Mouse (Mus musculus): ENCODE results near the gene Esam. TPM values are rescaled to one million over a fixed set of nuclear protein-coding genes. Genes with fewer than 3 reads are reported as not detected.

The Esam gene
- total and polyA plus RNA-seq, 2 experiments from 2014 or later = 29.1 to 35.1 TPM

DNA sequence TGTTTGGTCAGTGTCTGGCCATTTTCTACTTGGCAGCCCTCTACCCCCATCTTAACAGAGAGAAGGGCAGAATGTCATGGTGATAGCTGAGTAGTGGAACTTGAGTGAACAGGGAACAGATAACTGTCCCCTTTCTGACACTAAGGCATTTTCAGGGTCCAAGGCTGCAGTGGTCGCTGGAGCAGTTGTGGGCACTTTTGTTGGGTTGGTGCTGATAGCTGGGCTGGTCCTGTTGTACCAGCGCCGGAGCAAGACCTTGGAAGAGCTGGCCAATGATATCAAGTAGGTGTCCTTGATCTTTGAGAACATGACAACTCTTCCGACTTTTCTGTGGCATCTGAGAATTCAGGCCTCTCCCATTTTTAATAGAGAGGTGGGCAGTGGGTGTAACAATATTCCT lies 9.0 kb downstream of the Esam start:
- Histone ChIP-seq H3K4me2 (ENCODE audit: low read depth, low read length, poor library complexity, severe bottlenecking) (no peak overlapping the region), H3K9ac (replicated peaks; ENCODE audit: low read length, poor library complexity, severe bottlenecking) (no peak overlapping the region), H3K4me1 (ENCODE audit: insufficient read depth, low read length) (no peaks in the 10 kb centered on the region), H3K36me3 (ENCODE audit: insufficient read depth, low read length) (0 out of 2 replicates have a peak, but pooled peaks cover 5% of the 10 kb centered on the region), H3K27me3 (ENCODE audit: insufficient read depth, low read length) (no peaks in the 10 kb centered on the region), H3K9me3 (ENCODE audit: low read length) (no peaks in the 10 kb centered on the region), H3K27ac (ENCODE audit: low read depth, low read length) (no peak overlapping the region), H3K4me3 (ENCODE audit: low read depth, low read length) (no peak overlapping the region)
- 84% methylated on average over 4 of the region's 4 CpGs for WGBS
- DNase-seq (ENCODE audit: low spot score) = no peak
- no peak for ATAC-seq (ENCODE audit: low FRiP score)
- no peak for TF ChIP-seq CTCF (IDR thresholded peaks at IDR 0.05)

GRCm38 (mm10) chr9:37537658-37538250 lies 9.9 kb downstream of the Esam start:
- 0 out of 2 replicates have a peak, but pooled peaks cover 5% of the 10 kb centered on the region for H3K36me3 ChIP-seq (ENCODE audit: insufficient read depth, low read length)
- no peaks in the 10 kb centered on the region for H3K4me1 ChIP-seq (ENCODE audit: insufficient read depth, low read length)
- no peak overlapping the region for H3K4me2 ChIP-seq (ENCODE audit: low read depth, low read length, poor library complexity, severe bottlenecking)
- H3K27me3 ChIP-seq (ENCODE audit: insufficient read depth, low read length) = no peaks in the 10 kb centered on the region
- H3K9ac ChIP-seq (replicated peaks; ENCODE audit: low read length, poor library complexity, severe bottlenecking) = no peak overlapping the region
- no peak for DNase-seq (ENCODE audit: low spot score)
- no peak overlapping the region for H3K4me3 ChIP-seq (ENCODE audit: low read depth, low read length)
- H3K27ac ChIP-seq (ENCODE audit: low read depth, low read length) = no peak overlapping the region
- no peak for ATAC-seq (ENCODE audit: low FRiP score)
- 73% methylated on average over 5 of the region's 5 CpGs for WGBS
- H3K9me3 ChIP-seq (ENCODE audit: low read length) = no peaks in the 10 kb centered on the region
- TF ChIP-seq CTCF (IDR thresholded peaks at IDR 0.05) = no peak

DNA sequence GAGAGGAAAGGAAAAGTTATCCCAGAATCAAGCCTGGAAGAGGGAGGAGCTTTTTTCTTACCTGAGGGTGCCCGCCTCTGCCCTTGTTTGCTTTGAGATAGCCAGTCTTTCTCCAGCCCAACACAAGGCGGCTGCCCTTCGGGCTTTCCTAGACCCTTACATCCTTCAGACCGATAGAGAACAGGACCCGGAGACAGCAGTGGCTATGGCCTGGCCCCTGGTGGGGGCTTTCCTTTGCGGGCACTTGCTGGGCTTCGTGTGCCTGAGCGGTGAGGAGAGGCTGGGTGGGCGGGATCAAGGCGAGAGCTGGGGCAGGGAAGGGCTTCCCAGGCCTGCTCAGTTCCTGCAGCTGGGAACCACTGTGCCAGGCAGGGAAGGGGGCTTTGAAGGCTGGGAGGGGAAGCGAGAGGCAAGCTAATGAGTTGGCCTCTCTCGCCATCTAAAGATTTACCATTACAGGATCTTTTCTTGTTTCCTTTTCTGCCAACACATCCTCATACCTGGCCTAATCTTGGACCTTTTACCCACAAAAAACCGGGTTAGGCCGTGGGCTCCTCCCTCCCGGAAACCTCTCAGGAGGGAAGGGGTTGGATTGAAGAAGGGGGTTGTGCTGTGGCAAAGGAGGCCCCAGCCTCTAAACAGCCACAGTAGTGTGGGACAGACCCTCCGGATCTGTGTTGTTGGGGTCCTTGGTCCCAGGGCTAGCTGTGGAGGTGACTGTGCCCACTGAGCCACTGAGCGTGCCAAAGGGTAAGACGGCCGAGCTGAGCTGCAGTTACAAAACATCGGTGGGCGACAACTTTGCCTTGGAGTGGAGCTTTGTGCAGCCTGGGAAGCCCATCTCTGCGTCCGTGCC lies 11.5 kb downstream of the Esam start, which contains the start of gene Vsig2:
Vsig2 (plus strand) TSS at position 86 of the 856 bp plus-strand sequence.
- no peak for TF ChIP-seq CTCF (IDR thresholded peaks at IDR 0.05)
- ATAC-seq (ENCODE audit: low FRiP score) = no peak
- 58% methylated on average over 23 of the region's 23 CpGs for WGBS
- Histone ChIP-seq H3K36me3 (ENCODE audit: insufficient read depth, low read length) (0 out of 2 replicates have a peak, but pooled peaks cover 1% of the 10 kb centered on the region), H3K4me3 (ENCODE audit: low read depth, low read length) (no peak within 1 kb of the TSS), H3K9ac (replicated peaks; ENCODE audit: low read length, poor library complexity, severe bottlenecking) (no peak within 1 kb of the TSS), H3K9me3 (ENCODE audit: low read length) (no peaks in the 10 kb centered on the region), H3K27ac (ENCODE audit: low read depth, low read length) (no peak within 1 kb of the TSS), H3K4me1 (ENCODE audit: insufficient read depth, low read length) (no peaks in the 10 kb centered on the region), H3K27me3 (ENCODE audit: insufficient read depth, low read length) (no peaks in the 10 kb centered on the region), H3K4me2 (ENCODE audit: low read depth, low read length, poor library complexity, severe bottlenecking) (no peak within 1 kb of the TSS)
- no peak for DNase-seq (ENCODE audit: low spot score)

DNA sequence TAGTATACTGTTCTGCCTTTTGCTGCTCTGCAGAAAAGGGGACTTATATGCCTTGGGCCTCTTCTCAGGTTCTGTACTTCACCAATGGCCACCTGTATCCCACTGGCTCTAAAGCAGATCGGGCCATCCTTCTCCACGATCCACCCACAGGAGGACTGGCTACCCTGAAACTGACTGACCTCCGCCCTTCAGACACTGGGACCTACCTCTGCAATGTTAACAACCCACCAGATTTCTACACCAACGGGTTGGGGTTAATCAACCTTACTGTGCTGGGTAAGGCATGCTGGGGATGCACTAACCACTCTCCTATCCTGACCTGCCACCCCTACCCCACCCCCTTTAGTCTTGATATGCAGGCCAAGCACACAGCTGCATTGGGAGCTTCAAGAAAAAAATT lies 12.3 kb downstream of the Esam start:
- TF ChIP-seq CTCF (IDR thresholded peaks at IDR 0.05) = no peak
- DNase-seq (ENCODE audit: low spot score) (no peak), ATAC-seq (ENCODE audit: low FRiP score) (no peak)
- Histone ChIP-seq H3K9me3 (ENCODE audit: low read length) (no peaks in the 10 kb centered on the region), H3K4me3 (ENCODE audit: low read depth, low read length) (no peak overlapping the region), H3K27me3 (ENCODE audit: insufficient read depth, low read length) (peaks cover under 1% of the 10 kb centered on the region; the same call in 1 of the 2 replicates), H3K36me3 (ENCODE audit: insufficient read depth, low read length) (no peaks in the 10 kb centered on the region), H3K9ac (replicated peaks; ENCODE audit: low read length, poor library complexity, severe bottlenecking) (no peak overlapping the region), H3K4me1 (ENCODE audit: insufficient read depth, low read length) (no peaks in the 10 kb centered on the region; the same call in 1 of the 2 replicates), H3K27ac (ENCODE audit: low read depth, low read length) (no peak overlapping the region), H3K4me2 (ENCODE audit: low read depth, low read length, poor library complexity, severe bottlenecking) (no peak overlapping the region)
- WGBS = 92% methylated on average over 4 of the region's 4 CpGs

DNA sequence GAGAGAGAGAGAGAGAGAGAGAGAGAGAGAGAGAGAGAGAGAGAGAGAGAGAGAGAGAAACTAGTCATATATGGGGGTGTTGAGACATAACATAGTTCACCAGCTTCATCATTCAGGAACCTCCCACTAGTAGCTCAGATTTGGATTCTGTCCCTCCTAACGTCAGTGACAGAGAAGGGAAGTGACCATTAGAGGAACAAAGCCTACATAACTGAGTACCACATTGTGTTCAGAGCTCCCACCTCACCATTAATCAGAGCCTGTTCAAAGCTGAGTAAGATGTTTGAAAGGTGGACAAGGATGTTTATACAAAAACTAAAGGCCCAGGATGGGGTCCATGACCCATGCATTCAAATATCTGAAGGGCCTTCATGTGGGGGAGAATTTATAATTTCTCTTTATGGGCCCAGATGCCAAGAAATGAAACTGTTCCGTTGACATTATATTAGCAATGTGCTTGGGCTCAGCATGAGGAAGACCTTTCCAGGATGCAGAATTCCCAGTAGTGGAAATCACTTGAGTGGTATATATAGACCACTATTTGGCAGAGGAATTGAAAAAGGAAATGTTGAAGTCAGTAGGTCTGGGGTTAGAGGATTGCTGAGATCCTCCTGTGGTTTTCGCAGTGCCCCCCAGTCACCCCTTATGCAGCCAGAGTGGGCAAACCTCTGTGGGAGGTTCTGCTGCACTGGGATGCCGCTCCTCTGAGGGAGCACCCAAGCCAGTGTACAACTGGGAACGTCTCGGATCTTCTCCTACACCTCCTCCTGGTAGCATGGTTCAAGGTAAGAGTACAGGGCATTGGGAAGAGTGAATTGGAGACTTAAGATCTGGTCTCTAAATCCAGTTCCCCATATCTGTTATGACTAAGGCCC lies 13.1 kb downstream of the Esam start:
- Histone ChIP-seq H3K4me2 (ENCODE audit: low read depth, low read length, poor library complexity, severe bottlenecking) (no peak overlapping the region), H3K27ac (ENCODE audit: low read depth, low read length) (no peak overlapping the region), H3K27me3 (ENCODE audit: insufficient read depth, low read length) (peaks cover 8% of the 10 kb centered on the region; the same call in 1 of the 2 replicates), H3K9ac (replicated peaks; ENCODE audit: low read length, poor library complexity, severe bottlenecking) (no peak overlapping the region), H3K9me3 (ENCODE audit: low read length) (no peaks in the 10 kb centered on the region), H3K4me1 (ENCODE audit: insufficient read depth, low read length) (no peaks in the 10 kb centered on the region; the same call in 1 of the 2 replicates), H3K36me3 (ENCODE audit: insufficient read depth, low read length) (no peaks in the 10 kb centered on the region), H3K4me3 (ENCODE audit: low read depth, low read length) (no peak overlapping the region)
- no peak for DNase-seq (ENCODE audit: low spot score)
- 87% methylated on average over 6 of the region's 6 CpGs for WGBS
- no peak for TF ChIP-seq CTCF (IDR thresholded peaks at IDR 0.05)
- ATAC-seq (ENCODE audit: low FRiP score) = no peak

Data from midbrain, postnatal 0 days (tissue).